Mouse (Mus musculus) layer of hippocampus, adult 9-10 months (tissue): ENCODE data around the gene Ppp2r3a.
A peak's percentile ranks its signal among the peaks of the same experiment; 100 is the strongest.

Experiments used
- DNase-seq: peaks from one replicate; pipeline ENCODE4 v3.0.0; 2022; ENCODE audit warnings: low spot score

Ppp2r3a gene

DNA sequence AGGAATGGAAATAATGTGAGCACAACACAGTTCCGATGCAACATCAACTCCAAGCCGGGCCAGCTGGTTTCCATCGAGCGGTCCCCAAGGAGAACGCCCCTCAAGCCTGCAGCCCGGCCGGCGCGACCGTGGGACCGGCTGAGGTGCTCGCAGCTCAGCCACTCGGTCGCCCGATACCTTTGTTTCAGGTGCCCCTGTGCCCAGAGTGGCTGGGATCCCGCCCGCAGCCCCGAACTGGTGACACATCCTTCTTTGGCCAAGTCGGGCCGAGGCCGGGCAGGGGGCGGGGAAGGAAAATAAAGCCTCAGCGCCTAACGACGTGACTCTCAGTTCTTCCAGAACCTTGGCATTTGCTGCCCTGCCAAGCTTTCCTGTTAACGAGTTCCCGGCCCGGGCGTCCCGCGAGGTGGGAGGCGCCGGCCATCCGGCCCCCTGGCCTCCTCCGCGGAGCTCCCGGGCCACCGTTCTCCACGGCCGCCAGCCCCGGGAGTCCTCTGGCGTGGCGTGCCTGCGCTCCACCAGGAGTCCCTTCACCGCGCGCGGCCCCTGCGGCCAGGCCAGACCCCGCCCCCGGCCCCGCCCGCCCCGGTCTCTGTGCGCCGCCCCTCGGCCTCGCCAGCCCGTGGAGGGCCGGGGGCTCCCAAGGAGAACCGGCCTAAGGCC lies 483 bp downstream of the Ppp2r3a start:
- DNase-seq: no peak

DNA sequence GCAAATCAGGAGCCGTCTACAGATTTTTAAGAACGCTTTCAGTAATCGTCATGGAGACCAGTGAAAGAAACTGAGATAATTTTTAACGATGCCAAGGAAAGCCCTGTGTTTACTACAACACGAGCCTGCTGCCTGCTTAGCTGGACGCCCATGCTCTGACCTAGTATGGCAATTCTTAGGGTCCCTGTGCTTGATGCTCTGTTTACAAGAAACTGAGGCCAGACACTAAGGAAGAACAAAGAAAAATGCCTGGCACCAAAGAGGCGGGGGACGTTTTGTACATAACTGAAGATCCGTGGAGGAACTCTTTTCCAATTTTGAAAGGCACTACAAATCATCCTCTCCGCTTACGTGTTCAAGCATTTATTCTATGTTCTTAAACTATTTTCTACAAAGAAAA lies 1.1 kb downstream of the Ppp2r3a start:
- DNase-seq: no peak

DNA sequence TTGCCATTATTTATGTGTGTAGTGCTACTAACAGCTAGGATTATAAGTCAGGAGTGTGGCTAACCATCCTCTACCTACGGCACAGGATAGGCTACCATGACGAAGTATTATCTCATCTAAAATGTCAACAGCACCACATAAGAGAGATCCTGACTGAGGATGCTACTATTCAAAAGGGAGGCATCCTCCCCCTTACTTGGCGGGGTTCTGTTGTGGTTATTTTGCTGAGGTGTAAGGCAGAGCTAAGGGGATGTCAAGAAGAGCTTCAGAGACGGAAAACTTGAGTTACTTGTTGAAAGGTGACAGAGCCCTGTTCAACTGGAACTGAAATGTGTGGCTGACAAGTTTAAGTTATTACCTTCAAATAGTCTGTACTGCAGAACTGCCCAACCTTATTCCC lies 2.0 kb downstream of the Ppp2r3a start:
- DNase-seq: no peak

DNA sequence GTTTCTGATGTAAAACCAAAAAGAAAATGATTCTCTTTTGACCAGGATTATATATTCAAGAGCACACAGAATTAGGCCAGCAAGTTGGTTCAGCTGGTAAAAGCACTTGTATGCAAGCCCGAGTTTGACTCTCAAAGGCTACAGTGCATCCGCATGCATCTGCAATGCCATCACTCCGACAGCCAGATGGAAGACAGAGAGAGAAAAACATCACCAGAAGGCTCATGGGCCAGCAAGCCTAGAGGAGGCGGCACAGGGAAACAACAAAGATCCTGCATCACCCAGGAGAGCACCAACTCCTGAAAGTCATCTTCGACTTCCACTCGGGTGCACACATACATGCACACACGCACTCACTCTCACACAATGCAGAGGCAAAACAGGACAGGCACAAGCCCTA lies 4.1 kb downstream of the Ppp2r3a start:
- DNase-seq: no peak

DNA sequence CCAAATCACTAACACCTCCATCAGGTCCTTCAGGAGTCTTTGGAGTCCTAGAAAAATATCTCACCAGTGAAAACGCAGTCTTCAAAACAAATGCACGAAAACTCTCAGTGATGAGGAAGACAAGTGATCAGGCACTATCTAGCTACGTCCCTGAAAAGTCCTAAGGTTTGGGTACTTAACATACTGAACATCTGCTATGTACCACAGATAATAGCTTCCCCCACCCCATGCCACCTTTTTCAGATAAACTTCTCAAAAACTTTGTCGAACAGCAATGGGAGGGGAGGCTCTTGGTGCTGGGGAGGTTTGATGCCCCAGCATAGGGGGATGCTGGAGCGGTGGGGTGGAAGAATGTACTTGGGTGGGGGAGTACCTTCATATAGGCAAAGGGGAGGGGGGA lies 6.1 kb downstream of the Ppp2r3a start:
- no peak for DNase-seq

DNA sequence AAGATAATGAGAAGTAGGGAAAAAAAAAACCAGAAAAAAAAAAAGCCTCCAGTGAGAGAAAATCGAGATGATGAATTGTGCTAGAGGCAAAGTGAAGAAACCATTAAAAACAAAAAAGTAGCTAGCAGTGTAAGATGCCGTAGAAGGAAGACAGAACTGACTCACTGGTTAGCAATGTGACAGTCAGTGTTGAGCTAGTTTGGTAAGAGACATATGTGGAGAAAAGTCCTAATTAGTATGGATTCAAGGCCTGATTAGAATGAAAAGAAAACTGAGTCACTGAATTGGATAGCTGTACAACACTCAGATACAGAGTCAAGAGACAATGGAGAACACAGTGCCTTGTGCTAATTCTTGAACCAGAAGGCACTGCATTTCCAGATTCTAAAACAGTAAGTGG lies 7.9 kb downstream of the Ppp2r3a start:
- DNase-seq: no peak

DNA sequence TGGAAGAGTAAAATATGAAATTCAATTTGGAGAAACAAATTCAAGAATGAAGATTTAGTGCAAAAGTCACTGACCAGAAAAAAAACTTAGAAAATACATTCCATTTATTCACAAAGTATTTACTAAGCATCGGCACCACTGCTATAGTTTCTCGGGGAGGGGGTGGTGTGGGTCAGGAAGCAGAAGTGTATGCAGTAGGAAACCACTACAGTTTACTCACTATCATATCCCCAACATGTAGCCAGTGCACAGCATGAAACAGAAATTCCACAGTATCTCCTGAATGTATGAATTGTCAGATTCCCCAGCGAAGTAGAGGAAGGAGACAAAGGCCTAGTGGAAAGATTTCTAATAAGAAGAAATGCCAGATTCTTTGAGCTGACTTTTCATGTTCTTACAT lies 11.4 kb downstream of the Ppp2r3a start:
- no peak for DNase-seq

DNA sequence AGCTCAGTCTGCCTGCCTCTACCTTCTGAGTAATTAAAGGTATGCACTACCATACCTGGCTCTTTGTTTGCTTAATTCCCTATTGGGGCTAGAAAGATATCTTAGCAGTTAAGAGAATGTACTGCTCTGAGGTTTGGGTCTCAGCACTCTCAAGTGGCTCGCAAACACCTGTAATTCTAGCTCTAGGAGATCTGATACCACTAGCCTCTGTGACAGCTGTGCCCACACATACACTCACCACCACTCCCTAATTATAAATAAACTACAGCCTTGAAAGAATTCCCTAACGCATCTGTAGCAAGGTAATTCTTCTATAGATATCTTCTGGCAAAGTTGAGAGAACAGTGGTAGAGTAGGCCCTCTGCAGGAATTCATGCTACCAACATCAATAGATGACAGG lies 15.8 kb downstream of the Ppp2r3a start:
- no peak for DNase-seq

DNA sequence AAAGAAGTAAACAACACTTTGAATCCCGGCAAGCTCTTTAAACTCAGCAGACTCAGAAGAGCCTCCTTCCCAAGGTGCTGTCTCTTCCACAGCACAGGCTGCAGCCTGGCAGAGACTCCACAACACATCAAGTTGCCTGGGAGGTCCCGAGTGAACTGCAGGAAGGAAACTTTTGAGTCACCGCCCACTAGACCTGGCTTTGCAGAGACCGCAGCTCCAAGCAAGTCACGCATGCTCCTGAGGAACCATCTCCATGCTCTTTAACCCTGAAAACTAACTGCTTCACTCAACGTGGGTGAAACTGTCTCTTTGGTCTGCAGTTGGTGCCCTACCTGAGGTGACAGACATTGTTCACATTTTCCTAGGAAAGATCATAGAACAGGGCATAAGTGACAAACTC lies 19.6 kb downstream of the Ppp2r3a start:
- DNase-seq: no peak

DNA sequence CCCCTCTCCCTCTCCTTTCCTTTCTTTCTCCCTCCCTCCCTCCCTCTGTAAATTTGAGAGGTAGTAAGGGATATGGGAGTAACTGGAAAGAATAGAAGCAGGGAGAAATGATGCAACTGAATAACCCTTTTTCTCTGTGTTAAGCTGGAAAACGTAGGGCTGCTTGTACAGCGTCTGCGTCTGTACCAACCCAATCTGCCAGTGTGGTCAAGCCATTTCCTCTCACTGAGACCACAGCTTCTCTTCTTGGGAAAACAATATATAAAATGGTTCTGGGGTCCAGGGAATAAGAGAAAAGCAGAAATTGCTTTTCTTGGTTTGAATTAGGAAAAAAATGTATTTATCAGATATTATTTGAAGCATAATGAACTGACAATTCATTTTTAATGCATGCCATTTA lies 21.6 kb downstream of the Ppp2r3a start:
- no peak for DNase-seq

DNA sequence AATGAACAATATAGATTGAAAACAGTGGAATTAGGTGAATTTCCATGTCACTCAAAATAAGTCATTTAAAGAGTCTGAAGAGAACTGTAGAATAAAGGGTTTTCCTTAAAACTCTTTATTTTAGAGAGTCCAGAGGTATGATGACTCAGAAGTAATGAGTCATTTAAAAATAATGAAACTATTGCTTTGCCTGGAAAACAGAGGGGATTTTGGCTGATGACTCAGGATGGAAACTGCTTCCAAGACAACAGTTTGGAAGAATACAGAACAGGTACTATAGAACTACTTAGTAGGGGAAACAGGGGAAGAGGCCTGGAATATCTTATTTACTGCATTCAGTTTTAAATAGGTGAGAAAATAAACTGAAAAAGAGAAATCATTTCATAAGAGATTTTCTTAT lies 22.7 kb downstream of the Ppp2r3a start:
- DNase-seq: no peak

DNA sequence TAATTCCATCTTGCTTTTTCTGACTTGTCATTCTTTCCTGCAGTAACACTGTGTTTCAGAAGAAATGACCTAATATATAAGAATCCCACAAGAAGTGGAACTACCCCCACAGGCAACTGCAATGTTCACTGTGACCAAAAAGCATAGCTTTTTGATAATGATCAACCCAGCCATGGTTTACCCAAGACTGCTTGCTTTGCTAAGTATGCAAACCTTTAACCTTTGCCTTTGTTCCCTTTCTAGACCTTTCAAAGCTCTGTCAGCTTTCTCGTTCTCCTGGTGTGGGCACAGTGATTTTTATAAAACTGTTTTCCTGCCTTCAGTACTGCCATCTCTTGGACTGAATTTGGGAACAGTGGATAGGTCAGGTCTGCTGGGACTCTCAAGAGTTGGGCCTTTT lies 43.6 kb downstream of the Ppp2r3a start:
- no peak for DNase-seq

DNA sequence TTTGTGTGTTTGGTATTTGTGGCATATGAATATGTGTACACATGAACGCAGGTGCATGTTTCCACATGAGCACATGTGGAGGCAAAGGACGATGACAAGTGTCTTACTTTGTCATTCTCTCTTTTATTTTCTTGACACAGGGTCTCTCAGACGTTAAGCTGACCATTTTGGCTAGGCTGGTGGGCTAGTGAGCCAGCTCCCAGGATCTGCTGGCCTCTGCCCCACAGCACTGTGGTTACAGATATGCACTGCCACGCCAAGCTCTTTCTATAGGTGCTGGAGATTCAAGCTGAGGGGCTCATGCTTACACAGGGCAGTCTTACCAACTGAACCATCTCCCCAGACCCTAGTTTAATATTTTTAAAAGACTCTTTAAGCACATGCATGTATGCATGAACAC lies 45.1 kb downstream of the Ppp2r3a start:
- no peak for DNase-seq

DNA sequence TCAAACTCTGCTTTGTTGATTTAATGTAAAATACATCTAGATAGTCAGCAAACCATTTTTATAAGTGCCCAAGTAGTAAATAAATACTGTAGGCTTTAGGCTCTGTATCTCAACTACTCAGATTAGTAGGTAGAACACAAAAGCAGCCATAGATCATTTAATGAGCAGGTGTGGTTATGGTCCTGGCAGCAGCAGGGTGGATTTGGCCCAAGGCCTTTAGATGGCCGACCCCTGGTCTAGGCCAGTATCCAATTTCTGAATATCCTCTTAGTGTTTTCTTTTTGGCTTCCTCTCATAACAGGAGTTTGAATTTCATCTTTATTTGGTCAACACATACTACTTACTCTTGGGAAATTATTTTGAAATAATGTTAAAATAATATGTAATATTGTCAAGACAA lies 46.4 kb downstream of the Ppp2r3a start:
- DNase-seq: no peak

DNA sequence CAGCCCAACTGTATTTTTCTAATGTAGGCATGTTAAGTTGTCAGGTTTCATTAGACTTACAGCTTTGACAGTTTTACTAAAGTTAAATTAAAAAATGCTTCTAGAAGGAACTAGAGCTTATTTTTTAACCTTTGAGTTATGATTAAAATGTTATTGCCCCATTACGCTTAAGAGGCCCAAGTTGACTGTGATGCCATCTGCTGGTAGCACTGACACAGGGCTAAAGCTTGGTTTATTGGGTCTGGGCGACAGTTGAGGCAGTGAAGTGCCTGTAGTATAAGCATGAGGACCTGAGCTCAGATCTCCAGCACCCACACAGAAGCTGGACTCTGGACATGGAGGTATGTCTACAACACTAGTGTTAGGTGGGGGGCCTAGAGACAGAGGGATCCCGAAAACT lies 47.5 kb downstream of the Ppp2r3a start:
- DNase-seq: no peak

DNA sequence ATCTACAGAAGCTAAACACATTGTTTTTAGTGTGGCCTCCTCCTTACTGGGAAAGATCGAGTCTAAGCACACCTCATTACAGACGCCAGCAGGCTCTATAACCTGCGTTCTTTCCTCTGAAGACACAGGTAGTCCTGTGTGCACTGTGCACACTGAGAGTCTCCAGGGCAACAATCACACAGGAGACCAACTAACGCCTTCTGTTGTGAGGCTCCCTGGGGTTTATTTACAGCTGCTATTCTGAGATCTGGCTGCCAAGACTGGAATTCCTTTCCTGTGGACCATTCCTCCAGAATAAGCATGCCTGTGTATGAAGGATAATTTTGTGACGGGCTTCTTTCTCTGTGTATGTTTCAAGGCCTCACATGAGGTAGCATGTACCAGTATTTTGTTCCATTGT lies 51.0 kb downstream of the Ppp2r3a start:
- DNase-seq: no peak

DNA sequence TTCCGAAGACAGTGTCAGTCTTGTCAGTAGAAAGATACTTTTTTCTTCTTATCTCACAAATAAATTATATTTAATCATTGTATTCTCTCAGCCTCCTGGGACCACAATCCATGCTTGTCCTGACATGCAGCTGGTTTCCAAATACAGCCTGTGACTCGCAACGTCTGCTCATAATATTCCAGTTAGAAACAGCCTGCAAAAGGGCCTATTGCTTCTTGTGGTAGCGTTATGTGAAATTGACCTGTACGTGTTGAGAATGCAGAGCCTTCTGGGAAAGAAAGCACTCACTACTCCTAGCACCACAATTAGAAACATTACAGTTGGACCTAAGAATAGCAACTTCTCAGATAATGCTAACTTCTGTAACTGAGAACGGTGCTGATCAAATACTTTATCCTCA lies 52.8 kb downstream of the Ppp2r3a start:
- DNase-seq: no peak

DNA sequence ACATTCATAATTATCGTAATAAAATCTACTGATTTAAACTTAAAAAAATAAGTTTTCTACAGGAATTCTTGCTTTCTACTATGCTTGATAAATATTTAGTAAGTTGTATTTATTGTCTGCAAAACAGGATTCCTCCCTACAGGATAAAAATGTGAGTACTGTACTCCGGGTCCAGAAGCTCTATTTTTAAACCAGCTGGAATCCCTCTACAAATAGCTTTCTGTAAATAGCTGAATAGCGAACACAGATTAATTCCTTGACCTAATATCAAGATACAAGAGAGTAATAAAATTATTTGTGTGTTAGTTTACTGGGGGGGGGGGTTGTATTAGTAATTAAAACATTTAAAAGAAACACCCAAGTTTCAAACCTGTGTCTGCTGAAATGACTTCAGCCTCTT lies 53.3 kb downstream of the Ppp2r3a start:
- DNase-seq: no peak

DNA sequence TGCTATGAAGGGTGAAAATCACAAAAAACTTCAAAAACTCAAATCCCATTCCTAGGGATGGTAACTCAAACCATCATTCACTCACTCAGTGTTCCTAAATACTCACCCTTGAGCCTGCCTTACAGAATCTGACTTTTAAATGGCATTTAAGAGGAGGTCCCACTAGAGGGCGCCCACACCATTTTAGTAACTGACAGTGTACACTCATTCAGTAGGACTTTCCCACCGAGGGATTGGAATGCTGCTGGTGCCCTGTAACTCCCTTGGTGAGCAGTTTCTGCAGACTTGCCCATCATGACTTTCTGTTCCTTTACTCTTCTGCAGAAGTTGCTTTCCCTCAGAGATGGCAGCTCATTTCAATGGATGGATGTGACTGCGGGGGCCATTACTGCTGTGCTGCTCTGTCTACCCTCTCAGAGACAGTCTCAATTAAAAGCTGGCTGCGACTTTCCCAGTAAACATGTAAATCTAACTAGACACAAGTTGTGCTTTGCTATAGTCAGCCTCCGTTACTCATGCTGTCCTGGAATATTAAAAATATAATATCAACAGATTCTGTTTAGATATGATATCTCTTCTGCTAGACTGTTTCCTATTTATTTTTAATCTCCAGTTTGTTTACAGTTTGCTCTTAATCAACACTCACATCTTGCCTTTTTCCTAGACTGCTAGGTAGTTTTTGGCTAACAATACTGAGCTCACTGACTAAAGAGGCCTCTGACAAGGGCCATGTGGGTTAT lies 69.5 kb downstream of the Ppp2r3a start:
- peak; percentile 97 for DNase-seq

DNA sequence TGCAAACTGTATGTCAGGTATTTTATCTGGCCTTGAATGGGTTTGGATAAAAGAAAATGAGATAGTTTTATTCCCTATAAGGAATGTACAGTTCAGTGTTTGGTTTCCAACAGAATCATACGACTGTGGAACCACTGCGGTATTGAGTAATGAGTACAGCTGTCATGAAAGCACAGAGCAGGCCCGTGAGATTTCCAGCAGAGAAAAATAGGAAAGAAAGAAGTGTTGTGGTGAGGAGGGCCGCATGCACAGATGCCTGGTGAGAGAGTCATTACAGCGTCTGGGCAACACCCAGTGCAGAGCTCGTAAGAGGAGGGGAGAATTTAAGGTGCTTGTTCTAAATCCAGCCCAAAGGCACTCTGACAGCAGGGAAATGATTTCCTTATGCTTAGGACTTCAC lies 70.3 kb downstream of the Ppp2r3a start:
- no peak for DNase-seq

DNA sequence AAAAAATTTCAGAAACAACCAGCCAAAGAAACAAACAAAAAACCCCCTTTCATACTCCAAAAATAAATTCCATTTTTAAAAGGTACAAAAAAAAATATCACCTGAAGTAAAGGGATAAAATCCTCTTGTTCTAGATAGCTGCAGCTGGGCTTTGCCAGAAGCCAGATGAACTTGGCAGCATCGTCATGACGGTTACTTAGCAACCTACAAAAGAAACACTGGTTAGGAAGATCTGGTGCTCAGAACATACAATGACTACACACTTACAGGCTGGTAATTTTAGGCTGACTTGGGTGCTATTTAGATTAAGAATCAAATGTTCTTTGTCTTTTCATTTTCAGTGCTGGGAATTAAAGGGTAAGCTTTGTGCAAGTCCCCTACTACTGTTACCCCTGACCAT lies 71.4 kb downstream of the Ppp2r3a start:
- DNase-seq: no peak

DNA sequence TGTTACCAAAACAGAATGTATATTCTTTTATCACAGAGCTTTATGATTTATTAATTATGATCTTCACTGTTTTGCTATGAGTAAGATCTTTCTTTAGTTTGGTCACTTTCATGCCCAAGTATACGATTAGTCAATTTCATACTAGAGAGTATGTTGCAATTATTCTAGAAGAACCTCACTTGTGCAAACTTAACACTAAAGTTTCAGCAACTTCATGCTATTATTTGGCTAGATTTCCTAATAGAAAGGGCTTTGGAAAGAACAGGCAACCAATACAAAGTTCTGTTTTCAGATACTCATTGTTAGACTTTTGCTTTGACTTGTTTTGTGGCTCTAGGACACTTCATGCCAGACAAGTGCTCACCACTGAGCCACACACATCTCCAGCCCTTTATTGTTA lies 91.0 kb downstream of the Ppp2r3a start:
- no peak for DNase-seq

DNA sequence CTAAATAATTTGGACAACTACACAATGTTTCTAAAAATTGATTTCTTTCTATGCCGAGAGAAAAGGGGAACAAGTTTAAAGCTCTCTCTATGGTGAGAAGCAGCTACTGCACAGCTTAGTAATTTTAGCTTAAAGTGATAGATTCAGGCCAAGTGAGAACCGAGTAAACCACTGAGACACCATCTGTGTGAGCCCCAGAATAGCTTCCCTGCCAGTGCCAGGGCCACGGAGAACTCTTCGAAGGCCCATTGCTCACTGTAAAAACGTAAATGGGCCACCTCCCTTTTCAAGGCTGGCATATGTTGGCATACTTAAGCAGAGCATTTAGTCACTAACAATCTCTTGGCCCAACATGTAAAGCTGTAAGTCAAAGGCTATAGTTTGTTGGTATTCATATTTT lies 91.5 kb downstream of the Ppp2r3a start:
- no peak for DNase-seq

DNA sequence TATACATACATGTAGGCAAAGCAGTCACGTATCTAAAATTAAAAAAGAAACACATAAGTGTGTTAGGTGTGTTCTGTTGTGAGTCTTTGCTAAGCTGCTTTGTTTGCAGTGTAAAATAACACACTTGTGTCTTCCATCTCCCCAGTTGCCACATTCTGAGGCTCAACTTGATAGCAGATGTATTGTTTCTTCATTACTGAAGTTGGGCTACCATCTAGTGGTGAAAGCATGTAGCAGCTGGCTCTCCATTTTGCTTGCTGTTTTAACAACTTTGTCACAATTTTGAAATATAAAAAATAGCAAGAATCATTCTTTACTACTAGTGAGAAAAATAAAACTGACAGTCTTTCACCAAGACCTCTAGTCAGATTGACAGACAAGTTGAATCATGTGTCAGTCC lies 92.2 kb downstream of the Ppp2r3a start:
- peak; percentile 49 for DNase-seq
